In the genomic region with DNA sequence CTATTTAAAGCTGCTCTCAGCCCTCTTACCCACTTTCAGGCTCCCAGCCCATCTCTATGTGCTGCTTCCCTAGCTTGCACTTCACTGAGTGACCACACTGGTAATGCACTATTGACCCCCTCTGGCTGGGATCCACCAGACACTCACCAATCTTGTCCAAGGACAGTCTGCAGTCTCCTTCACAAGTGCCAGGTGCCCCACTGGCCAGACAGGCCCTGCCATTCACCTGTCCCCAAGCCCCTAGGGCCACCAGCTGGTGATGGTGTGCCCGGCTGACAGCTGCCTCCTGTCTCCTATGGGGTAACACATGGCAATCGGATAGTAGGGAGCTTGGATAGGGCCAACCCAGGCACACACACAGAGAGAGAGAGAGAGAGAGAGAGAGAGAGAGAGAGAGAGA, we compare ENCODE assay signal across 11 mouse cellular contexts. TPM values are rescaled to one million over a fixed set of nuclear protein-coding genes. Genes with fewer than 3 reads are reported as not detected.
DNase-seq lines count a peak whose midpoint lies in the region; ATAC-seq and TF ChIP-seq lines count a peak whose summit lies in the region.
"Had no signal": no experiment of that assay in that cellular context is flagged by ENCODE, and none has a peak within 500 bp of the region (broad histone marks: within the 10 kb centered on the region; RNA-seq: fewer than 3 reads in every experiment).

No protein-coding gene starts in this region.

- TF ChIP-seq CTCF in lung, postnatal 0 days (IDR thresholded peaks at IDR 0.05) = no peak

- H3K4me2 ChIP-seq in embryonic facial prominence, embryonic 14.5 days (ENCODE audit: low read depth, low read length) = no peak overlapping the region
- peak overlapping the region; percentile 95 for H3K4me2 ChIP-seq in lung, postnatal 0 days (replicated peaks; ENCODE audit: low read depth, low read length)
- H3K4me2 ChIP-seq in midbrain, embryonic 14.5 days (ENCODE audit: low read length) = peak overlapping the region; percentile 88
- H3K4me2 ChIP-seq: liver, embryonic 11.5 days had no signal

- H3K27me3 ChIP-seq in embryonic facial prominence, embryonic 14.5 days (replicated peaks; ENCODE audit: control insufficient read depth, insufficient read depth, low read length) = peaks cover 50% of the 10 kb centered on the region
- H3K27me3 ChIP-seq in embryonic facial prominence, embryonic 10.5 days (replicated peaks; ENCODE audit: low read depth, poor library complexity, severe bottlenecking) = peaks cover 99% of the 10 kb centered on the region
- peaks cover 12% of the 10 kb centered on the region; the same call in 1 of the 2 replicates for H3K27me3 ChIP-seq in lung, postnatal 0 days (replicated peaks; ENCODE audit: insufficient read depth, low read length)
- H3K27me3 ChIP-seq in midbrain, embryonic 14.5 days (ENCODE audit: control insufficient read depth, insufficient read depth, low read length) = 0 out of 2 replicates have a peak, but pooled peaks cover 12% of the 10 kb centered on the region
- H3K27me3 ChIP-seq: Patski had no signal

- H3K9ac ChIP-seq in embryonic facial prominence, embryonic 14.5 days (ENCODE audit: low read depth, low read length) = no peak overlapping the region
- peak overlapping the region; percentile 65 for H3K9ac ChIP-seq in lung, postnatal 0 days (replicated peaks; ENCODE audit: low read depth)
- 0 out of 2 replicates have a peak overlapping the region, but pooled peaks have one; percentile 6 for H3K9ac ChIP-seq in midbrain, embryonic 14.5 days (replicated peaks; ENCODE audit: low read length)

- WGBS in embryonic facial prominence, embryonic 14.5 days = 54% methylated on average over 2 of the region's 2 CpGs
- whole genome bisulfite sequencing in embryonic facial prominence, embryonic 10.5 days = 66% methylated on average over 2 of the region's 2 CpGs
- WGBS in lung, postnatal 0 days = 50% methylated on average over 2 of the region's 2 CpGs
- 60% methylated on average over 2 of the region's 2 CpGs for WGBS in midbrain, embryonic 14.5 days

- H3K9me3 ChIP-seq in embryonic facial prominence, embryonic 14.5 days (ENCODE audit: control insufficient read depth, low read length) = no peaks in the 10 kb centered on the region
- H3K9me3 ChIP-seq in embryonic facial prominence, embryonic 10.5 days = no peaks in the 10 kb centered on the region
- H3K9me3 ChIP-seq in lung, postnatal 0 days (ENCODE audit: low read length) = no peaks in the 10 kb centered on the region
- no peaks in the 10 kb centered on the region for H3K9me3 ChIP-seq in midbrain, embryonic 14.5 days (ENCODE audit: control insufficient read depth, low read length)

- no peak for ATAC-seq in embryonic facial prominence, embryonic 14.5 days (ENCODE audit: low read depth)
- ATAC-seq in lung, postnatal 0 days = no peak
- no peak for ATAC-seq in midbrain, embryonic 14.5 days (ENCODE audit: low FRiP score, low TSS enrichment)
- ATAC-seq: Patski had no signal

- 0 out of 2 replicates have a peak, but pooled peaks cover 7% of the 10 kb centered on the region for H3K4me1 ChIP-seq in embryonic facial prominence, embryonic 14.5 days (ENCODE audit: control insufficient read depth, insufficient read depth, low read length)
- H3K4me1 ChIP-seq in embryonic facial prominence, embryonic 10.5 days = peaks cover 50% of the 10 kb centered on the region
- H3K4me1 ChIP-seq in lung, postnatal 0 days (ENCODE audit: insufficient read depth, low read depth, low read length) = no peaks in the 10 kb centered on the region
- H3K4me1 ChIP-seq in midbrain, embryonic 14.5 days (ENCODE audit: control insufficient read depth, insufficient read depth, low read length) = peaks cover 35% of the 10 kb centered on the region

- TF ChIP-seq EP300 in lung, postnatal 0 days (IDR thresholded peaks at IDR 0.05) = no peak

- DNase-seq in embryonic facial prominence, embryonic 14.5 days (ENCODE audit: low spot score) = peak; percentile 12
- no peak for DNase-seq in embryonic facial prominence, embryonic 10.5 days (ENCODE audit: low spot score)
- no peak for DNase-seq in lung, postnatal 0 days (ENCODE audit: low spot score)
- no peak for DNase-seq in lung, adult 18-20 months
- DNase-seq in cerebellum, postnatal 25 days = peak; percentile 78 to 81
- no peak for DNase-seq in midbrain, embryonic 14.5 days
- DNase-seq in urinary bladder, postnatal 14 days (ENCODE audit: low spot score) = no peak
- no peak for DNase-seq in kidney, adult 8-10 months

- H3K36me3 ChIP-seq in embryonic facial prominence, embryonic 14.5 days (ENCODE audit: control insufficient read depth, insufficient read depth, low read length) = no peaks in the 10 kb centered on the region
- no peaks in the 10 kb centered on the region for H3K36me3 ChIP-seq in embryonic facial prominence, embryonic 10.5 days (replicated peaks)
- H3K36me3 ChIP-seq in lung, postnatal 0 days (ENCODE audit: insufficient read depth, low read length) = no peaks in the 10 kb centered on the region
- no peaks in the 10 kb centered on the region for H3K36me3 ChIP-seq in midbrain, embryonic 14.5 days (ENCODE audit: control insufficient read depth, insufficient read depth, low read length)

- peak overlapping the region; percentile 74; the same call in 1 of the 2 replicates for H3K4me3 ChIP-seq in embryonic facial prominence, embryonic 14.5 days (ENCODE audit: low read depth, low read length)
- H3K4me3 ChIP-seq in embryonic facial prominence, embryonic 10.5 days = no peak overlapping the region
- H3K4me3 ChIP-seq in lung, postnatal 0 days (ENCODE audit: low read depth, low read length) = peak overlapping the region; percentile 75
- peak overlapping the region; percentile 85; the same call in 1 of the 2 replicates for H3K4me3 ChIP-seq in midbrain, embryonic 14.5 days (replicated peaks; ENCODE audit: low read depth, low read length)

- H3K27ac ChIP-seq in embryonic facial prominence, embryonic 14.5 days (replicated peaks; ENCODE audit: low read depth, low read length) = no peak overlapping the region
- H3K27ac ChIP-seq in embryonic facial prominence, embryonic 10.5 days (replicated peaks) = no peak overlapping the region
- H3K27ac ChIP-seq in lung, postnatal 0 days (ENCODE audit: low read length) = peak overlapping the region; percentile 32; the same call in 1 of the 2 replicates
- no peak overlapping the region for H3K27ac ChIP-seq in midbrain, embryonic 14.5 days (replicated peaks; ENCODE audit: low read depth, low read length)
- H3K27ac ChIP-seq: kidney, postnatal 0 days had no signal

RNA-seq across cellular contexts. Expression of a gene that starts 2.1 kb away (rescaled TPM):
- 1.2 TPM in 2 replicates for polyA plus RNA-seq in embryonic facial prominence, embryonic 14.5 days (2014; fragmentation: Nextera tagmentation; extraction: Ambion mirVana)
- 0.08 and 0.25 TPM in 2 replicates for polyA plus RNA-seq in embryonic facial prominence, embryonic 10.5 days (2016; fragmentation: Nextera tagmentation; extraction: Ambion mirVana)
- 6.2 and 8.4 TPM in 2 replicates for polyA plus RNA-seq in lung, postnatal 0 days (2015; fragmentation: Nextera tagmentation; extraction: Ambion mirVana)
- polyA plus RNA-seq in midbrain, embryonic 14.5 days (2014; fragmentation: Nextera tagmentation; extraction: Ambion mirVana) = 3.2 and 3.7 TPM in 2 replicates

RNA-seq across cellular contexts. Expression of a gene that starts 31.3 kb away (rescaled TPM):
- polyA plus RNA-seq in embryonic facial prominence, embryonic 14.5 days (2014; fragmentation: Nextera tagmentation; extraction: Ambion mirVana) = 85.0 and 99.3 TPM in 2 replicates
- 118 and 130 TPM in 2 replicates for polyA plus RNA-seq in embryonic facial prominence, embryonic 10.5 days (2016; fragmentation: Nextera tagmentation; extraction: Ambion mirVana)
- polyA plus RNA-seq in lung, postnatal 0 days (2015; fragmentation: Nextera tagmentation; extraction: Ambion mirVana) = 120 and 121 TPM in 2 replicates
- polyA plus RNA-seq in midbrain, embryonic 14.5 days (2014; fragmentation: Nextera tagmentation; extraction: Ambion mirVana) = 165 and 172 TPM in 2 replicates

Comparison
In these comparisons a context has a peak if more than half of its experiments do, and no peak if none do; other contexts are left out.
1. DNase-seq: peak in embryonic facial prominence, embryonic 14.5 days (single experiment) and cerebellum, postnatal 25 days (2 of 2); none in embryonic facial prominence, embryonic 10.5 days (single experiment), lung, postnatal 0 days (single experiment), lung, adult 18-20 months (0 of 2), midbrain, embryonic 14.5 days (single experiment), urinary bladder, postnatal 14 days (single experiment) and kidney, adult 8-10 months (0 of 2).